5 mouse cellular contexts compared by ENCODE assay signal in the genomic region with DNA sequence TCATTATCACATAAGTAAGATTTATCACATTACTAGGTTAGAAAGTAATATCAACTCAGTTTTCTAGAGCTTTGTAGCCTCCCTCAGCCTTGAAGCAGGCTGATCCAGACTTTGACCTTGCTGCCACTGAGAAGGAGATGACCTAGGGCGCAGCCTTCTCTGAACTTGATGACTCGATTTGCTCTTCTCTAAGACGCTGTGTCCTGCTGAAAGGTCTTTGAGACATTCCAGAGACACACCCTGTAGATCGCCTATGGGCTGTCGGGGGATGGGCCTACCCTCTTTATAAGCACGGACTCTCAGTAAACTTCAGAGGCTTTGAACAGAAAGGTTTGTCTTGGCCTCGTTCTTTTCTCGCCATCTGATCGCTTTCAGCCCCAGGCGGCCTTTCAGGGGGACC. TPM values are rescaled to one million over a fixed set of nuclear protein-coding genes. Genes with fewer than 3 reads are reported as not detected.
DNase-seq lines count a peak whose midpoint lies in the region; ATAC-seq and TF ChIP-seq lines count a peak whose summit lies in the region.
"Not testable (repeated sequence)": the region's sequence is repeated elsewhere in the genome, so short reads cannot be mapped to it uniquely, and the experiment has no call there.

No protein-coding gene starts in this region.

- H3K36me3 ChIP-seq in E14TG2a.4 (ENCODE audit: insufficient read depth, low read length); intestine, embryonic 16.5 days (ENCODE audit: control insufficient read depth, insufficient read depth, low read length): not testable (repeated sequence)

- not testable (repeated sequence) for H3K9ac ChIP-seq in intestine, embryonic 16.5 days (ENCODE audit: low read depth, low read length)

- TF ChIP-seq CTCF in E14TG2a.4 (conservative IDR thresholded peaks at IDR 0.05; ENCODE audit: low read length): not testable (repeated sequence)

- peaks cover 43% of the 10 kb centered on the region for H3K9me3 ChIP-seq in E14TG2a.4 (ENCODE audit: low read length)
- not testable (repeated sequence) for H3K9me3 ChIP-seq in intestine, embryonic 16.5 days (ENCODE audit: control insufficient read depth, low read length)

- H3K4me2 ChIP-seq in intestine, embryonic 16.5 days (ENCODE audit: low read depth, low read length): not testable (repeated sequence)

- ATAC-seq in intestine, embryonic 16.5 days: peak; percentile 46; the same call in 1 of the 2 replicates

- 0 out of 2 replicates have a peak overlapping the region, but pooled peaks have one; percentile 10 for H3K4me3 ChIP-seq in E14TG2a.4 (replicated peaks; ENCODE audit: low read length)
- not testable (repeated sequence) for H3K4me3 ChIP-seq in intestine, embryonic 16.5 days (ENCODE audit: low read length)

- not testable (repeated sequence) for H3K27me3 ChIP-seq in E14TG2a.4 (ENCODE audit: insufficient read depth, low read length); intestine, embryonic 16.5 days (replicated peaks; ENCODE audit: control insufficient read depth, insufficient read depth, low read length)

- 49% methylated on average over 10 of the region's 10 CpGs for WGBS in intestine, embryonic 16.5 days

- H3K27ac ChIP-seq in intestine, embryonic 16.5 days (ENCODE audit: low read length): not testable (repeated sequence)

- peaks cover 31% of the 10 kb centered on the region for H3K4me1 ChIP-seq in E14TG2a.4 (replicated peaks; ENCODE audit: low read depth, low read length)
- H3K4me1 ChIP-seq in intestine, embryonic 16.5 days (ENCODE audit: control insufficient read depth, insufficient read depth, low read length): not testable (repeated sequence)

- DNase-seq in ES-CJ7 (ENCODE audit: low read depth, low spot score): peak; percentile 99
- DNase-seq in R1 (ENCODE audit: low read depth, low spot score): peak; percentile 99
- peak; percentile 96 for DNase-seq in ZHBTc4 (ENCODE audit: low read depth, low spot score)

RNA-seq across cellular contexts. Expression of a gene that starts 42.6 kb away (rescaled TPM):
- 12.4 and 12.6 TPM in 2 replicates for polyA plus RNA-seq in intestine, embryonic 16.5 days (2015; fragmentation: Nextera tagmentation; extraction: Ambion mirVana)
